Mouse (Mus musculus) embryonic facial prominence, embryonic 11.5 days (tissue): ENCODE measurements around the gene Vmn1r210. TPM values are rescaled to one million over a fixed set of nuclear protein-coding genes. Genes with fewer than 3 reads are reported as not detected.
"Not testable (repeated sequence)": the region's sequence is repeated elsewhere in the genome, so short reads cannot be mapped to it uniquely, and the experiment has no call there.

Experiments used
- ATAC-seq: fragments of 200-750 bp; cut with Nextera tagmentation; replicated peaks from 2 replicates; pipeline ENCODE4 v1.8.0; 2017; ENCODE audit warnings: low read depth; ENCODE audit not compliant: insufficient number of reproducible peaks, low FRiP score, low TSS enrichment
- DNase-seq: peaks from one replicate; pipeline ENCODE4 v3.0.0-alpha.2; 2015; ENCODE audit warnings: low spot score
- H3K27ac ChIP-seq: fragments of 300-500 bp; sonication (generic); replicated peaks from 2 replicates; pipeline ENCODE4 v1.5.1; 2014; ENCODE audit warnings: mild to moderate bottlenecking, low read depth, low read length, control low read depth
- H3K27me3 ChIP-seq: fragments of 300-500 bp; sonication (generic); 2 replicates; pipeline ENCODE4 v1.6.1; 2014; ENCODE audit warnings: mild to moderate bottlenecking, low read length, moderate library complexity, mixed read lengths; ENCODE audit not compliant: control insufficient read depth, insufficient read depth
- H3K36me3 ChIP-seq: fragments of 300-500 bp; sonication (generic); replicated peaks from 2 replicates; pipeline ENCODE4 v1.6.1; 2014; ENCODE audit warnings: low read depth, mild to moderate bottlenecking, low read length, moderate library complexity, mixed read lengths; ENCODE audit not compliant: control insufficient read depth, insufficient read depth
- H3K4me1 ChIP-seq: fragments of 300-500 bp; sonication (generic); 2 replicates; pipeline ENCODE4 v1.6.1; 2014; ENCODE audit warnings: low read length, mixed read lengths; ENCODE audit not compliant: control insufficient read depth, insufficient read depth
- H3K4me2 ChIP-seq: fragments of 300-500 bp; sonication (generic); 2 replicates; pipeline ENCODE4 v1.6.1; 2014; ENCODE audit warnings: low read depth, mild to moderate bottlenecking, control low read depth, low read length, moderate library complexity
- H3K4me3 ChIP-seq: fragments of 300-500 bp; sonication (generic); 2 replicates; pipeline ENCODE4 v1.5.1; 2014; ENCODE audit warnings: low read depth, low read length, control low read depth
- H3K9ac ChIP-seq: fragments of 300-500 bp; sonication (generic); replicated peaks from 2 replicates; pipeline ENCODE4 v1.6.1; 2014; ENCODE audit warnings: mild to moderate bottlenecking, control low read depth, low read length
- H3K9me3 ChIP-seq: fragments of 300-500 bp; sonication (generic); replicated peaks from 2 replicates; pipeline ENCODE4 v1.6.1; 2016; ENCODE audit warnings: mild to moderate bottlenecking, low read length, inconsistent platforms, mixed read lengths; ENCODE audit not compliant: control insufficient read depth
- WGBS: fragments of 180-500 bp; shearing (Covaris S2); extraction: QIAGEN DNeasy Blood & Tissue Kit; methylation state at CpG from one replicate; pipeline ENCODE4 v1.1.7; 2014; 5-methylcytosine and 5-hydroxymethylcytosine counted together
- polyA plus RNA-seq: library from polyadenylated mRNA; unstranded; fragments of >200 nt; fragmentation: Nextera tagmentation; extraction: Ambion mirVana; gene quantifications from 2 replicates; pipeline ENCODE4 v1.2.1, GENCODE M21; 2014

The Vmn1r210 gene
- polyA plus RNA-seq, 1 experiment from 2014 or later, result not detected

DNA sequence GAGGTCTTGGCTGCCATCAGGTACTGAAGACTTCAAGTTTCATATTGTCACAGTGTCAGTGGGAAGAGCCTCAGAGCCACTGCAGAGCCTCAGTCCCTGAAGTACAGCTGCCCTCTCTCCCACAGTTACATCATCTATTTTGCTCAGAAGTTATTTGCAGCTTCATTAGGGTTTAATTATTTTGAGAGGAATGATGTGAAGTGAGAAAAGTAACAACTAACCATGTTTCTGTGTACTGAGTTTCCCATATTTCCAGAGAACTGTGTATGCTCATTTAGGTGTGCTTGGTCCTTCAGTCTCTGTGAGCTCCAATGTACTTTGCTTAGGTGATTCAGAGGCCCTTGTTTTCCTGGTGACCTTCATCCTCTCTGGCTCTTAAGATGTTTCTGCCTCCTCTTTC, 21.6 kb downstream of the Vmn1r210 start, which contains the start of gene Vmn1r209:
TSS of gene Vmn1r209 (minus strand) at position 101 of the 400 bp plus-strand sequence.
- H3K4me1 ChIP-seq, DNase-seq, H3K4me2 ChIP-seq, H3K36me3 ChIP-seq, H3K27ac ChIP-seq, H3K9me3 ChIP-seq, H3K4me3 ChIP-seq, H3K9ac ChIP-seq, ATAC-seq, H3K27me3 ChIP-seq: not testable (repeated sequence)

DNA sequence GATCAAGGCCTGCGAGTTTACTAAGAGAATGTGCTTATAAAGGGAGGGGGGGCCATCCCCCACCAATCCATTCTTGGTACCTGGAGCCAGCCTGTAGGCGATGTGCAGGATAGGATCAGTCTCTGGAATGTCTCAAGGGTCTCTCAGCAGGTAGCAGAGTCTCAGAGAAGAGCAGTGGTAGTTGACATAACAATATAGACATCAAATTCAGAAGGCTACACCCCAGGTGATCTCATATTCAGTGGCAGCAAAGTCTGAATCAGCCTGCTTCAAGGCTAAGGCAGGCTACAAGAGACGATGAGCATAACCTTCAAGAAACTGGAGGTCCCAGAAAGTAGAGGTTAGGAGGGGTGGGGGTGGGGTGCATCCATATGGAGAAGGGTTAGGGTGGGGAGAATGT, 43.1 kb downstream of the Vmn1r210 start:
- not testable (repeated sequence) for DNase-seq, H3K4me3 ChIP-seq, H3K4me1 ChIP-seq, H3K27ac ChIP-seq, ATAC-seq, H3K9ac ChIP-seq, H3K27me3 ChIP-seq, H3K9me3 ChIP-seq, H3K4me2 ChIP-seq, H3K36me3 ChIP-seq
- 82% methylated on average over 3 of the region's 3 CpGs for WGBS

DNA sequence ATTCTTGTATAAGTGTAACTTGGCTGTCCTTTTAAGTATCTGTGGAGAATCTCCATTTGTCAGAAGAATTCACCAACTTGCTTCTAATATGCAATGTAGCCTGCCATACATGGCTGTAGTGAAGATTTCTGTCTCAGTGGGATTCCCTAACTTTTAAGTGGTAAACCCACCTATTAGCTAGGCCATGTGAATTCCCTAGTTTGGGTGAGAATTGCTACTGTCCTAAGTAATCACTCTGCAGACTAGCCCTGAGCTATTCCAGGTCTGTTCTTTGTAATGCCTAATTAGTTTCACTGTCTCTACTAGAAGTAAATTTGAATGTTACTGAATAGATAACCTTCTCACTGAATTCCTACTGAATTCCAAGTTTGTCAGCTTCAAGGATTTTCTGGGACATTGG, 47.0 kb downstream of the Vmn1r210 start:
- not testable (repeated sequence) for H3K4me1 ChIP-seq, H3K36me3 ChIP-seq, H3K4me2 ChIP-seq, H3K9me3 ChIP-seq, H3K4me3 ChIP-seq, ATAC-seq, H3K27ac ChIP-seq, H3K9ac ChIP-seq, DNase-seq, H3K27me3 ChIP-seq

DNA sequence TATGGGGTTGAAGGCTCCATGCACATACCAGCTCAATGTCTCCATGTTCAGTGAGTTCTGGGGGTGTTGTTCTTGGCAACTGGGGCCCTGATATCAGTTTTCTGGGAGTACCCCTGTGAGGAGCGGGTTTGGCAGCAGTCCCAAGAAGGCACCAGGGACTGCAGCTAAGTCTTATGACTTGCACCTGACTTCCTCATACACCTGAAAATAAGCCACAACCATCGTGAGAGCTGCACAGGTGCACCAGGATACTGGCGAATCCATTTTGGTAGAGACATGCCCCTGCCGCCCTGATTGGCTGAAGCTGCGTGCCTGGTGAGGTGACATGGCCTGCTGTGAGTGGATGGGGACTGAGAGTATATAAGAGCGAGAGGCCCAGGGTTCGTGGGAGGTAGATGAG, 53.8 kb downstream of the Vmn1r210 start, which contains the start of gene Vmn1r208:
TSS of gene Vmn1r208 (minus strand) at position 101 of the 400 bp plus-strand sequence.
- not testable (repeated sequence) for H3K27me3 ChIP-seq, H3K36me3 ChIP-seq, H3K27ac ChIP-seq, H3K4me1 ChIP-seq, H3K4me3 ChIP-seq, H3K4me2 ChIP-seq, H3K9me3 ChIP-seq, ATAC-seq, H3K9ac ChIP-seq, DNase-seq
- no CpG with 5 or more reads among the region's 7 CpGs for WGBS

Other genes starting within 250 kb of the Vmn1r210 start
- not detected in 2 replicates for gene Vmn1r205, start 238.3 kb downstream of the Vmn1r210 start, polyA plus RNA-seq
- gene Vmn1r206, start 207.1 kb downstream of the Vmn1r210 start, polyA plus RNA-seq, result not detected in 2 replicates
- gene Vmn1r207-ps, start 101.7 kb downstream of the Vmn1r210 start, polyA plus RNA-seq, result not detected in 2 replicates
- not detected in 2 replicates for gene Vmn1r208, start 53.9 kb downstream of the Vmn1r210 start, polyA plus RNA-seq
- not detected in 2 replicates for gene Vmn1r209, start 21.7 kb downstream of the Vmn1r210 start, polyA plus RNA-seq
- not detected in 2 replicates for gene Vmn1r211, start 26.2 kb upstream of the Vmn1r210 start, polyA plus RNA-seq
- gene Vmn1r212, start 52.9 kb upstream of the Vmn1r210 start, polyA plus RNA-seq, result not detected in 2 replicates
- not detected in 2 replicates for gene Vmn1r213, start 176.3 kb upstream of the Vmn1r210 start, polyA plus RNA-seq
- gene Vmn1r214, start 199.1 kb upstream of the Vmn1r210 start, polyA plus RNA-seq, result not detected in 2 replicates
- not detected in 2 replicates for gene Vmn1r215, start 236.7 kb upstream of the Vmn1r210 start, polyA plus RNA-seq